Mouse (Mus musculus) embryonic fibroblast, embryonic 13.5 days (primary cell): ENCODE data around the gene Mlc1.

Source experiments
- CTCF ChIP-seq: IDR thresholded peaks from 2 replicates; pipeline ENCODE4 v1.5.1; 2011; ENCODE audit warnings: mild to moderate bottlenecking, control low read depth, low read length, moderate library complexity, borderline replicate concordance; ENCODE audit not compliant: insufficient read depth
- POLR2A ChIP-seq: IDR thresholded peaks from 2 replicates; pipeline ENCODE4 v1.6.1; 2011; ENCODE audit warnings: low read depth, mild to moderate bottlenecking, control low read depth, low read length, moderate library complexity

GRCm38 (mm10) chr15:88915046-88915445 lies 63.8 kb downstream of the Mlc1 start:
- TF ChIP-seq CTCF (no peak), POLR2A (no peak)
